Mouse (Mus musculus) adrenal gland, postnatal 4 days (tissue): ENCODE results near the gene Gm15155. TPM values are rescaled to one million over a fixed set of nuclear protein-coding genes. Genes with fewer than 3 reads are reported as not detected.
"Not testable (repeated sequence)": the region's sequence is repeated elsewhere in the genome, so short reads cannot be mapped to it uniquely, and the experiment has no call there.

ENCODE experiments used
- DNase-seq, 2 experiments: peaks; one replicate each; pipeline ENCODE4 v3.0.0; 2021 to 2022; ENCODE audit warnings: low spot score in 2 of 2, mixed read lengths in 2 of 2
- long read RNA-seq, 2 experiments: library from polyadenylated mRNA; stranded (forward); transcript quantifications; one replicate each; pipeline ENCODE4 v2.0.0; 2021
- total RNA-seq, 2 experiments: library from RNA; stranded (reverse); gene quantifications; 2 replicates each; pipeline ENCODE4 v1.2.3; 2021

The Gm15155 gene
- total RNA-seq: not detected
- long read RNA-seq, experiment 1: 0 reads
- long read RNA-seq, experiment 2: 0 reads

GRCm38 (mm10) chrX:155624341-155624841 is at the start of gene Gm15155:
Gene Gm15155 (plus strand): TSS chrX:155624741.
- DNase-seq: no peak

GRCm38 (mm10) chrX:155579791-155580190 is 44.8 kb upstream of the Gm15155 start:
- DNase-seq: no peak

GRCm38 (mm10) chrX:155584586-155584985 is 40.0 kb upstream of the Gm15155 start:
- no peak for DNase-seq

GRCm38 (mm10) chrX:155591490-155591889 is 33.1 kb upstream of the Gm15155 start:
- no peak for DNase-seq

- DNase-seq: no peak
Measured at GRCm38 (mm10) chrX:155592467-155592866, 32.1 kb upstream of the Gm15155 start.

GRCm38 (mm10) chrX:155594685-155595084 is 29.9 kb upstream of the Gm15155 start:
- no peak for DNase-seq

- no peak for DNase-seq
Measured at GRCm38 (mm10) chrX:155596390-155596789, 28.2 kb upstream of the Gm15155 start.

- no peak for DNase-seq
Measured at GRCm38 (mm10) chrX:155601196-155601595, 23.3 kb upstream of the Gm15155 start.

- no peak for DNase-seq
Measured at GRCm38 (mm10) chrX:155622527-155622926, 2.0 kb upstream of the Gm15155 start.

- no peak for DNase-seq
Measured at GRCm38 (mm10) chrX:155622961-155623599, 1.5 kb upstream of the Gm15155 start.

- no peak for DNase-seq
Measured at GRCm38 (mm10) chrX:155623701-155624281, 750 bp upstream of the Gm15155 start, which contains the start of gene Ptchd1. Gene Ptchd1 (minus strand): TSS chrX:155623814.

- no peak for DNase-seq
Measured at GRCm38 (mm10) chrX:155624895-155625294, 354 bp downstream of the Gm15155 start.

GRCm38 (mm10) chrX:155625671-155626196 is 1.2 kb downstream of the Gm15155 start:
- no peak for DNase-seq

GRCm38 (mm10) chrX:155643975-155644374 is 19.4 kb downstream of the Gm15155 start:
- DNase-seq: no peak

- no peak for DNase-seq
Measured at GRCm38 (mm10) chrX:155645975-155646374, 21.4 kb downstream of the Gm15155 start.

GRCm38 (mm10) chrX:155657971-155658370 is 33.4 kb downstream of the Gm15155 start:
- no peak for DNase-seq

- DNase-seq: not testable (repeated sequence)
Measured at GRCm38 (mm10) chrX:155690440-155690839, 65.9 kb downstream of the Gm15155 start.

- no peak for DNase-seq
Measured at GRCm38 (mm10) chrX:155724157-155724556, 99.6 kb downstream of the Gm15155 start.

- no peak for DNase-seq
Measured at GRCm38 (mm10) chrX:155728387-155728786, 103.8 kb downstream of the Gm15155 start.

- no peak for DNase-seq
Measured at GRCm38 (mm10) chrX:155888118-155888517, 263.6 kb downstream of the Gm15155 start.

- no peak for DNase-seq
Measured at GRCm38 (mm10) chrX:155900040-155900439, 275.5 kb downstream of the Gm15155 start.

GRCm38 (mm10) chrX:155901742-155902141 is 277.2 kb downstream of the Gm15155 start:
- DNase-seq: no peak
